Mouse (Mus musculus): ENCODE measurements around the gene Jmjd6.

Jmjd6 gene

GRCm38 (mm10) chr11:116848086-116848876 lies 5.0 kb upstream of the Jmjd6 start:
- no peak for TF ChIP-seq POU5F1 (IDR thresholded peaks at IDR 0.05; ENCODE audit: borderline replicate concordance, low read length)
- TF ChIP-seq CTCF (conservative IDR thresholded peaks at IDR 0.05; ENCODE audit: low read length): no peak
- no peak for TF ChIP-seq NANOG (IDR thresholded peaks at IDR 0.05; ENCODE audit: borderline replicate concordance, low read length)
- H3K36me3 ChIP-seq (ENCODE audit: insufficient read depth, low read length): peaks cover 69% of the 10 kb centered on the region
- H3K9me3 ChIP-seq (ENCODE audit: low read length): no peaks in the 10 kb centered on the region

GRCm38 (mm10) chr11:116847187-116848085 lies 4.2 kb upstream of the Jmjd6 start:
- TF ChIP-seq NANOG (IDR thresholded peaks at IDR 0.05; ENCODE audit: borderline replicate concordance, low read length) (no peak), CTCF (conservative IDR thresholded peaks at IDR 0.05; ENCODE audit: low read length) (no peak), POU5F1 (IDR thresholded peaks at IDR 0.05; ENCODE audit: borderline replicate concordance, low read length) (no peak)
- no peaks in the 10 kb centered on the region for H3K9me3 ChIP-seq (ENCODE audit: low read length)
- H3K27me3 ChIP-seq (ENCODE audit: insufficient read depth, low read length): no peaks in the 10 kb centered on the region
- peaks cover 70% of the 10 kb centered on the region for H3K36me3 ChIP-seq (ENCODE audit: insufficient read depth, low read length)
- H3K4me3 ChIP-seq (replicated peaks; ENCODE audit: low read length): no peak overlapping the region
- H3K4me1 ChIP-seq (replicated peaks; ENCODE audit: low read depth, low read length): peaks cover 44% of the 10 kb centered on the region

More at GRCm38 (mm10) chr11:116848086-116848876, 5.0 kb upstream of the Jmjd6 start:
- Histone ChIP-seq H3K4me1 (replicated peaks; ENCODE audit: low read depth, low read length) (peaks cover 44% of the 10 kb centered on the region), H3K4me3 (replicated peaks; ENCODE audit: low read length) (no peak overlapping the region), H3K27me3 (ENCODE audit: insufficient read depth, low read length) (no peaks in the 10 kb centered on the region)

DNA sequence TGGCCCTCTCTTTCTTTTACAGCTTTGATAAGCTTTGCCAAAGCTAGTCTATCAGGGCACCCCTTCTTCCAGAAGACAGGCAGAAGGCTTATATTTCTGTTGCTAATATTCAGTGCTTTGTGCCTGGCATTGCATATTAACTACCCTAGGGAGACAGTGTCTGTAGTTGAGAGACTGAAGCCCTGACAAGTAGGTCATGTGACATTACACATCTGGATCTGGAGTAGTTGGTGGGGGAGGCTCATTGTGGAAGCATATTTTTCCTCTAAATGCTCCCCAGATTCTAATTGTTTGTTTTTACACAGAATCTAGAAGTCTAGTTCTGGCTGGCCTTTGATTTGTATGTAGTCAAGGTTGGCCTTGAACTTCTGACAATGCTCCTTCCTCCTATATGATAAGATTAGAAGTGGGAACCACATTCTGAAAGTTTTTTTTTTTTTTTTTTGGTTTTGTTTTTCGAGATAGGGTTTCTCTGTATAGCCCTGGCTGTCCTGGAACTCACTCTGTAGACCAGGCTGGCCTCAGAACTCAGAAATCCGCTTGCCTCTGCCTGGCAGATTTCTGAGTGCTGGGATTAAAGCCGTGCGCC lies 3.4 kb upstream of the Jmjd6 start:
- H3K9me3 ChIP-seq (ENCODE audit: low read length): no peaks in the 10 kb centered on the region
- H3K27me3 ChIP-seq (ENCODE audit: insufficient read depth, low read length): no peaks in the 10 kb centered on the region
- TF ChIP-seq NANOG (IDR thresholded peaks at IDR 0.05; ENCODE audit: borderline replicate concordance, low read length) (no peak), POU5F1 (IDR thresholded peaks at IDR 0.05; ENCODE audit: borderline replicate concordance, low read length) (no peak), CTCF (conservative IDR thresholded peaks at IDR 0.05; ENCODE audit: low read length) (no peak)
- no peak overlapping the region for H3K4me3 ChIP-seq (replicated peaks; ENCODE audit: low read length)
- H3K4me1 ChIP-seq (replicated peaks; ENCODE audit: low read depth, low read length): peaks cover 46% of the 10 kb centered on the region
- H3K36me3 ChIP-seq (ENCODE audit: insufficient read depth, low read length): peaks cover 72% of the 10 kb centered on the region

GRCm38 (mm10) chr11:116842531-116843260 lies 553 bp downstream of the Jmjd6 start:
- TF ChIP-seq CTCF (conservative IDR thresholded peaks at IDR 0.05; ENCODE audit: low read length): no peak
- no peak for TF ChIP-seq POU5F1 (IDR thresholded peaks at IDR 0.05; ENCODE audit: borderline replicate concordance, low read length)
- no peak for TF ChIP-seq NANOG (IDR thresholded peaks at IDR 0.05; ENCODE audit: borderline replicate concordance, low read length)
- Histone ChIP-seq H3K4me1 (replicated peaks; ENCODE audit: low read depth, low read length) (peaks cover 67% of the 10 kb centered on the region), H3K9me3 (ENCODE audit: low read length) (no peaks in the 10 kb centered on the region), H3K4me3 (replicated peaks; ENCODE audit: low read length) (peak overlapping the region; percentile 98), H3K36me3 (ENCODE audit: insufficient read depth, low read length) (peaks cover 72% of the 10 kb centered on the region), H3K27me3 (ENCODE audit: insufficient read depth, low read length) (no peaks in the 10 kb centered on the region)

DNA sequence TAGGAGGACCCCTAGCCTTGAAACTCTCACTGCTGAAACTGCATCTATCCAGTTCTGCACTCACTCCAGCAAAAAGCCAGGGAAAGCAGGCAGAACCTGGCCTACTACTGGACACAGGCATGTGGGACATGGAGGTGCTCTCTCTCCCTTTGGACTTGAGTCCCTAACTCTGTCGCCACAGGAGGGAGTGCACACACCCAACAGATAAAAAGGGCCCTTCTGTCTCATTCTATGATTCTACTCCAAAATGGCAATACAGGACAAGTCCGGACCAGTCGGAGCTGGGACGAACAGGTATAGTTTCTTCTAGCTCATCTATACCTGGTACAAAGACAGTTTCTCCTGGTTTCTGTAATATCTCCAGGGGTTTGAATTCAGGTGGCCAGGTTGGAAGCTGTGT lies 2.5 kb downstream of the Jmjd6 start:
- Histone ChIP-seq H3K36me3 (ENCODE audit: insufficient read depth, low read length) (peaks cover 72% of the 10 kb centered on the region), H3K4me3 (replicated peaks; ENCODE audit: low read length) (peak overlapping the region; percentile 98), H3K4me1 (replicated peaks; ENCODE audit: low read depth, low read length) (peaks cover 79% of the 10 kb centered on the region), H3K27me3 (ENCODE audit: insufficient read depth, low read length) (no peaks in the 10 kb centered on the region), H3K9me3 (ENCODE audit: low read length) (no peaks in the 10 kb centered on the region)
- TF ChIP-seq NANOG (IDR thresholded peaks at IDR 0.05; ENCODE audit: borderline replicate concordance, low read length): no peak
- no peak for TF ChIP-seq POU5F1 (IDR thresholded peaks at IDR 0.05; ENCODE audit: borderline replicate concordance, low read length)
- no peak for TF ChIP-seq CTCF (conservative IDR thresholded peaks at IDR 0.05; ENCODE audit: low read length)

- H3K4me1 ChIP-seq (replicated peaks; ENCODE audit: low read depth, low read length): peaks cover 81% of the 10 kb centered on the region
- peak overlapping the region; percentile 20; the same call in 1 of the 2 replicates for H3K4me3 ChIP-seq (replicated peaks; ENCODE audit: low read length)
- H3K9me3 ChIP-seq (ENCODE audit: low read length): no peaks in the 10 kb centered on the region
- TF ChIP-seq CTCF (conservative IDR thresholded peaks at IDR 0.05; ENCODE audit: low read length): no peak
- no peak for TF ChIP-seq POU5F1 (IDR thresholded peaks at IDR 0.05; ENCODE audit: borderline replicate concordance, low read length)
- TF ChIP-seq NANOG (IDR thresholded peaks at IDR 0.05; ENCODE audit: borderline replicate concordance, low read length): no peak
- H3K27me3 ChIP-seq (ENCODE audit: insufficient read depth, low read length): no peaks in the 10 kb centered on the region
- H3K36me3 ChIP-seq (ENCODE audit: insufficient read depth, low read length): peaks cover 77% of the 10 kb centered on the region
Measured at GRCm38 (mm10) chr11:116839601-116840000, 3.6 kb downstream of the Jmjd6 start.

- 0 out of 2 replicates have a peak overlapping the region, but pooled peaks have one; percentile 10 for H3K4me3 ChIP-seq (replicated peaks; ENCODE audit: low read length)
- TF ChIP-seq NANOG (IDR thresholded peaks at IDR 0.05; ENCODE audit: borderline replicate concordance, low read length) (no peak), CTCF (conservative IDR thresholded peaks at IDR 0.05; ENCODE audit: low read length) (no peak), POU5F1 (IDR thresholded peaks at IDR 0.05; ENCODE audit: borderline replicate concordance, low read length) (no peak)
- no peaks in the 10 kb centered on the region for H3K27me3 ChIP-seq (ENCODE audit: insufficient read depth, low read length)
- peaks cover 84% of the 10 kb centered on the region for H3K36me3 ChIP-seq (ENCODE audit: insufficient read depth, low read length)
- no peaks in the 10 kb centered on the region for H3K9me3 ChIP-seq (ENCODE audit: low read length)
- peaks cover 81% of the 10 kb centered on the region for H3K4me1 ChIP-seq (replicated peaks; ENCODE audit: low read depth, low read length)
Measured at GRCm38 (mm10) chr11:116838936-116839335, 4.3 kb downstream of the Jmjd6 start.
